Mouse (Mus musculus) urinary bladder, postnatal 10 days (tissue): ENCODE data around the gene Sept11.

Experiments used
- DNase-seq: peaks from one replicate; pipeline ENCODE4 v3.0.0; 2022; ENCODE audit warnings: low spot score

The Sept11 gene

DNA sequence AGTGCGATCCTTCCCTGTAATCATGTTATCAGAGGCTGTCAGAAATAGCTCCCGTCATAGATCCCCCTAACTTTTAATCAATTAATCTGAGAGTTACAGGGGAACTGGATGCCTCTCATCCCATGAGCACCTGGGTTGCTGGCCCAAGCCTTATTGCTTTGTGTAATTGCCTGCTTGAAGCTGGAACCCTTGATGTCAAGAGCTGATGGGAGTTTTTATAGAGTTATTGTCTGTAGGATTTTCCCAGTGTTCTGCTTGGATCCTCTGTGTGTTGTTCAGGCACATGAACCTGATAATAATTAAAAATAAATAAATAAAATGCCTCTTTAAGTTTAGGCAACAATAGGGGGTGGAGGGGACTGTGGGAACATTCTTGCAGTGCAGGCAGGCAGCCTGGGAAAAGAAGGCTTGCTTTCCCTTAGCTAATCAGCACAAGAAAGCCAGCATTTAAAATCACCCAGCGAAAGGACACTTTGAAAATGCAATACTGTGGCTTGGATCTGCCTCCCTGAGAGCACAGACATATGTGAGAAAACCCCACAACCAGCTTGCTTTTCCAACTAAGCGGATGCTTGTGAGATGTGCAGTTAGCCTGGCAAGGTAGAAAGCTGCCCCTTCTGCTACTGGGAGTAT lies 33.8 kb downstream of the Sept11 start:
- DNase-seq, result no peak

DNA sequence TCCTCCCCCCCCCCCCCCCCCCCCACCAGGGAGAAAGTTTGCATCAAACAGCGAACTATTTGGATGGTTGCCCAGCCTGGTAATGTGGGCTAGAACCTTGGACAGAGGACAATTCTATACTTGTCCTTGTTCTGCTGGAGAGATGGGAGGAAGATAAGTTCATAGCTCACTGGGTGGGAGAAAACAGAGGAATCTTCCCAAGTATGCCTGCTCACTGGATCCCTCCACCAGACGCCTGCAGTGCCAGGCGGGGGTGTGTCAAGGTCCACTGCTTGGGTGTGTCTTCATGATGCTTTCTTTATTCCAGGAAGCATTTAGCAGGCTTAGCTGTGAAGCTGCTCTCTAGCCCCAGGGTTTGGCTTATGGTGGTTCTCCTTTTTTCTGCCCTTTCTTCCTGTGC lies 34.5 kb downstream of the Sept11 start:
- DNase-seq, result no peak

DNA sequence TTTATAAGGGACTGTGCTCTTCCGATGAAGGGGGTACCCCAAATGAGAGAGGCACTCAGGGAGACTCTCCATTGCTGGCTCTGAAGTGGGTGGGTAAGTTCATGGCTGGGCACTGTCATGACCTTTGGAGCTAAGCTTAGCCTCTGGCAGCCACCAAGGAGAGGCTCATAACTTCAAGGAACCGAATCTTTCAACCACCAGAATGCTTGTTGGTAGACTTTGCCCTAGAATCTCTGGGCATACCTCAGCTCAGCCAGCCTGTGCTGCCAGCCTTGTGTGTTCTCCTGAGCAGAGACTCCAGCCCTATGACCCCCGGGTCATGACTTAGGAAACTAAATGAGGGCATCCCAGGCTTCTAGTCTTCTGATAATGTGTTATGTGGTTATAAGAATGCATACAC lies 35.5 kb downstream of the Sept11 start:
- no peak for DNase-seq

DNA sequence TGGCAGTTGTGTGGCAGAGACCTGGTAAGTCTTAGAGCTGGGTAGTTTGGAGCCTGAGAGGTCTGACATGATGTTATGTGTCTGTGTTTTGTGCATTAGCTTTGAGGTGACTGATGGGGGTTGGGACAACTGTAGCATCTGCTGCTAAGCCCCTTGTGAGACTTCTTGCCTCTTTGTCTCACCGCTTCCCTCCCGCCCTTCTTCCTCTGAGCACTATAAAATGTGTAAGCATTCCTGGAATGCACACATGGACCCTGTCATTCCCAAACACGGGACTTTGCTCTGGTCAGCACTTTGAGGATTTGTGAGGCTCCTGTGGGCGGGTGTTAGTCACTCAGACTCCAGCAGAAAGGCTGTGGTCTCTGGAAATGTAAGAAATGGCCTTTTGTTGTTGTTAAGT lies 36.7 kb downstream of the Sept11 start:
- no peak for DNase-seq

DNA sequence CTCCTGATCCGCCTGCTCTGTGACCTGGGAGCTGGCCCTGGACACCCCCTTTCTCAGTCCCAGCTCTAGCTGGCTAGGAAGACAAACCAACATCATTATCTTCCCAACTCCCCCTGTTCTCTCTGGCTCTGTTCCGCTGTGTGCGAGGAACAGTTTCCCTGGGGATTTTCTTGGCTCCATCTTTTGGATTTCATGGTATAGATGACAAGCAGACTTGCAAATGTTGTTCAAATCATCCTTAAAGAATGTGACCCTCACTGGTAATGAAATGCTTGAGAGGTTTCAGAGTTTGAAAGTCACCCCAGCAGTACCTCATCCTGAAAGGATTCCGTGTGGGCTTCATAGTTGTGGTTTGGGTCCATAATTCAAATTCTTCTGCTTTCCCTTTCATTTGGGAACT lies 38.2 kb downstream of the Sept11 start:
- DNase-seq, result no peak

DNA sequence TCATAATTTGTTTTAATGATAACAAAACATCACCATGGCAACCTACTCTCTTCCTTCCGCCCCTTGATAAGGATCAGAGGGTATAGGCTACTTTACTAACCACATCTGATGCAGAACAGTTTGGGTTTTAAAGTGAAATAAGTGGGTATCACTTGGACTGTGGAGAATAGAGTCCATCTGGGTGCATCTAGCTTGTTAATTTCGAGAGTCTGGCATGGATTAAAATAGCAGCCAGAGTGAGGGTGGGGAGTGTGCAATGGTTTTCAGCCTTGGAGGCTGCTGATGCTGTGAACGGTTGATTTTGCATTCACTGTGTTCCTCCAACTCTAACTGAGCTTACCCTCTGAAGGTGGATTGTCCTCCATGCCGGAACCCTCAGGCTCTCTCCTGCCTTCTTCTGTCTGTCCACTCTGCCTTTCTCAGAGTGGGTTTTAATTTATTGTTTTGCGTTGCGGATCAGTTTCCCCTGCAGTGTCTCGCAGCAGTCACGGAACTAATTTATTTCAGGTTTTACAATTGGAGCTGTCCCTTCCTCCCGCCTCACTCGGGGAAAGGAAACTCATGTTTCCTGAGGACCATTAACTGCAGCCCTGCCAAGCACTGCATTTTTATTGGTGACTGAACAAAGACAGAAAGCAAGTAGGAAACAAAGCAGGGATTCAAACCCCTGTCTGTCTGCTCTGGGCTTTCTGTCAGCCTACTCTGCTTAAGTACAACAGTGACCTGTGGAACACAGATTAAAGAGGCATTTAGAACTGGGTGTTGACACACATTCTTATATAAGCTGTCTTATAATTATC lies 40.4 kb downstream of the Sept11 start:
- no peak for DNase-seq

DNA sequence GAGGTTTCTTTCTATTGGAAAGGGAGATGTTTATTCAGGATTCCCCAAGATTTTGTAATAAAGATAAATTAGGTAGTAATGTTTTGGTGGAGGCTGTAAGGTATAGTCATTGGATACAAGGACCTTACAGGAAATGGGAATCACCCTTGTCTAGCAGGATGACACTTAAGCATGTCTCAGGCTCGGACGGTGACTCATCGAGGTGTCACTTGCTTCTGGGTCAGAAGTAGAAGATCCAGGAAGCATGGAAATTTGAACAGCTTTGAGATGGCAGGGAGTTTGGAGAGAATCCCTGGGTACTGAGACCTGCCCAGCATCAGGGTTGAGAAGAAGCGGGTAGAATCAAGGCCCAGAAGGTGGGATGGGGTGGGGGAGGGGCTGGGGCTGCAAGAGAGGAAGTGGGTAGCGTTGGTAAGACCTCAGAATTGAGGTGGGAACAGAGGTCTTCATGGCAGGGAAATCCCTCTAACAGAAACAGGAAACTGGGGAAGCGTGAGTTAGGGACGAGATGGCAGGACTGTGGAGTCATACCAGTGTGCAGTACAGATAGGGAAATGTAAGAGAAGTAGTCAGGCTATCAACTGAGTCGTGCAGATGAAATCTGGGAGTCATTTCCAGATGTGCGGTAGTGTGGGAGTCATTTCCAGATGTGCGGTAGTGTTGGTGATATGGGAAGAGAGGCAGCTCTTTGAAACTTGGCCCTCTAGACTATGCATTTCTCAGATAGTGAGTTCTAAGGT lies 42.3 kb downstream of the Sept11 start:
- DNase-seq, result no peak

DNA sequence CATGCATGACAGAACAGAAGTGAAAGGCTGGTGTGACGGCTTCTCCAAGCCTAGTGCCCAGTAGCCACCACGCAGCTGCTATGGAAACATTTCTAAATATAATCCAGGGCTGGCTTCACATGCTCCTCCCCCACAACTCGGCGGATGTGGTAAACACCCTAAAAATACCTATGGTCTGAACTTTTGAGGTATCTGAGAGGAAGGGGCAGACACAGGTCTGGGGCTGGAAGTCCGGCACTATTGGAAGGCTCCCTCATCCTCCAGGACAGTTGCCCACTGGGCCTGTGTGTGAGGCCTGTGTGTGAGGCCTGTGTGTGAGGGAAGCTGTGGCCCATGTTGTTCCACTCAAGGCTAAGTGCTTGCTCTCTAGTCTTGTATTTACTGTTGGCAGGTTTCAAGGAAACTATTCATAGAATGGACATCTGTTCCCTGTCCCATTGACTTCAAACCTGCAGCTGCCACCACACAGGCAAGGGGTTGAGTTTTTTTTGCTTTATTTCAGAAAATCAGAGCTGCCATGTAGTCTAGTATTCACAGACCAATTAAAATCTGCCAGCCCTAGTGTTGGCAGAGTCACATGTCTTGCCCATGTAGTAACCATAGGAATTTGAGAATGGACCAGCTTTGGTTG lies 43.8 kb downstream of the Sept11 start:
- no peak for DNase-seq

DNA sequence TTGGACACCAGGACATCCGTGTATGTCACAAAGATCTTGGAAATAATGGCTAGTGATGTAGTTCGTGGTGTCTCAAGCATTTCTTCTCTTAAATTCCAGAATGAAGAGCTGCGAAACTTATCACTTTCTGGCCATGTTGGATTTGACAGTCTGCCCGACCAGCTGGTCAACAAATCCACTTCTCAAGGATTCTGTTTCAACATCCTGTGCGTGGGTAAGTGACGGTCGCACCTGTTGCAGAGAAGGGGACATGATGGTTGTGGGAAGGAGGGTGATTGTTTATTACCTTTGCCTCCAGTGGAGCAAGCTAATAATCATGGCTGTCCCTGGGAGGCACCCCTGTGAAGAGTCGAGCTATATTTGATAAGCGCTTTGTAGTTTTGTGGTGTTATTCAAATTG lies 46.1 kb downstream of the Sept11 start:
- no peak for DNase-seq

DNA sequence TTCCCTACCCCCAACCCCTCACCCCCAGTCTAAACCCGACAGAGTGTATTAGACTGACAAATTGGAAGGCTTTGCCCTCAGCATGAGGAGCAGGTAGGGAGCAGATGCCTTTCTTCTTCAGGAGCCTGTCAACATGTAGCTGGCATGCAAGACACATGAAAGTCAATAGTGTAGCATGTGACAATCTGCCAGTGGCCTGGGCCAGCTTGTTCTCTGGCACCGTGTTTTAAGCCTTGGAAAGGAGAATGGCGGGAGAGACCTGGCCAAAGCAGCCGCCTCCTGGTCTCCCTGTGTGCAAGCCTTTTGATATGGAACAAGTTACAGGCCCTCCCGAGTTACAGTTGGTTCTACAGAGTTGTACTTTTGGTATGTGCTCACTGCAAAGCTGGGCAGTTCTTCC lies 47.5 kb downstream of the Sept11 start:
- DNase-seq, result no peak

DNA sequence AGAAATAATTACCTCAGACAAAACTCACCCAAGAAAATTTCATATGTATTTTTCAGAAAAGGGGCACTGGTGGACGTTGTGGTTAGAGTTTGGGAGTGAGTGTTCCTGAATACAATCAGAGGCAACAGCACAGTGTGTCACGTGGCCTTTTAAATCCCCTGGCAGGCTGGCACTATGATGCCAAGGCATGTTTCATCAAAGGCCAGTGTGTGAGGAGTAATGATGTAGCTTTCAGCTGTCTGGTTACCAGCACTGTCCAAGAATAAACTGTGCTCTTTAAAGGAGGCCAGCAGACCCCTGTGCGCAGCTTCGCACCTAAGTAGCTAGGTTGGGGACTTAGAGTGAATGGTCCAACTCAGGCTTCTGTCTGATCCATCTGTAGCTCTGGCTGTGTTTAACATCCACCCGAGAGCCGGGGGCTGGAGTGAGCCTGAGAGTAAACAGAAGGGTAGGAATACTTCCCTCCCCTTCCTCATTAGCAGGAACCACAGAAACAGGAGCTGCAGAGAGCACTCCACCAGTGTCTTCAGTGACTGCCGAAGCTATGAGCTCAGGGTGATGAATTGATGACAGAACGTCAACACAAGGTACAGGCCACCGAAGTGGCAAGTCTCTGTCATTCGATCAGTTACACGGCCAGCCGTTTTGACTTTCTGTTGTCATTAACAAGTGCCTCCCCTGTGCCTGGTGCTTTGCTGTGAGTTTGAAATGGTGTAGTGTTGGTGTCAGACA lies 50.3 kb downstream of the Sept11 start:
- no peak for DNase-seq

DNA sequence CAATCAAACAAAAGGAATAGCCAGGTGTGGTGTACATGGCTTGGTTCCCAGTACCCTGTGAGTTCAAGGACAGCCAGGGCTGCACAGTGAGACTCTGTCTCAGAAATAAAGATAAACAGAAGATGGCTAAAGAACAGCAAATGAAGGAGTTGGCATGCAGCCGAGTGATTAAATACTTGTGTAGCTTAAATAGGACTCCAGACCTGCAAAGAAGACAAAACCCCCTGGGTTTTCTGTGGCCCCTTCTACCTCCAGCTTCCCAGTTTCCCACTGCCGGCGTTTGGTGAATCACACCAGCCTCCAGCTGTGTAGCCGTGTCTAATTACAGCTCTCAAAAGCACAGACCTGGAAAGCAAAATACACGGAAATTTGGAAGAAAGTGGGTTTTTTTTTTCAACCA lies 51.6 kb downstream of the Sept11 start:
- no peak for DNase-seq

DNA sequence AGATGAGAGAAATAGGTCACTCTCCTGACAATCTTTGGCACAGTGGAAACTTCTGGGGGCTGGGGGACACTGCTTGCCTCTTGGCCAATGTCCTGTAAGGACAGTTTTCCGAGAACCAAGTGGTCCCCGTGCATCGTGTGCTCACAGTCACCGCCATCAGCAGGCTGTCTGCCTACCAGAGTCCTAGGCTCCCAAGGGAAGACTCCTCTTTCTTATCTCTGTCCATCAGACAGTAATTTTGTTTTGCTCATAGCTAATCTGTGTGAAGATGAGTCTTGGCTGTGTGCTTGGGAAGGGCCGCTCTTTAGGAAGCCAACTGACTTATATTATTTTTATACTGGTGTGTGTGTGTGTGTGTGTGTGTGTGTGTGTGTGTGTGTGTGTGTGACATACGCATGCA lies 52.3 kb downstream of the Sept11 start:
- DNase-seq, result no peak

DNA sequence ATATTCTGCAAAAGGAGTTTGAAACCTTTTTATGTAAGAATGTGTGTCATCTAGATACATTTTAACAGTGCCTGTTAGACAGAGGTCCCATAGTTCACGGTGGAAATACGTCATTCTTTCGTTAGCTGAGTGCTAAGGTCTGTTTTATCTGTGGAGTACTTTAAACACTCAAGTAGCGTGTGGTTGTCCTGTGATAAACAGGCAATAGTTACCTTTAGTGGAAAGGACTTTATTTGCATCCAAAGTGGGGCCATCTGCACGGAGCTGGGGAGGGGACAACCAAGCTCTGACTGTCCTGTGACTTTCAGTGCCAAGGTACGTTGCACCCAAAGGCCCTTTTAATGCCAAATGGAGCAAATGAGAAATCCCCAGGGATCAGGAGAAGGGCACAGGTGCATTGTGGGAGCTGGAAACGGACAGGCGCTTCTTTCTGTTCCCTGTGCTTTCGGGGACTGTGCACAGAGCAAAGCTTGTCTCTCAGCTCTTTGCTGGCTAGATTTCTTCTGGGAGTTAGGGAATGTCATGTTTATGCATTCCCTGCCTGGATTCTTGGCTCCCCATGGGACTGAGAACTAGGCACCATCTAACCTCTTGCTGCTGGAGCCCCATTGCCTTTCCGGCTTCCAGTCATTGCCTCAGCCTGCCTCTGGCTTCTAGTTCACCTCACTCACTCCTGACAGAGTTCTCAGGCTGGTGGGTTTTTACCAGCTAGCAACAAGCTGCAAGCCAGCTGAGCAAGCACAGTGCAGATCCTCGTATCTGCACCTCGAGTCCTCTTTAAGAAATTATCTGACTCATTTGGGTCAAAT lies 56.9 kb downstream of the Sept11 start:
- DNase-seq, result no peak

DNA sequence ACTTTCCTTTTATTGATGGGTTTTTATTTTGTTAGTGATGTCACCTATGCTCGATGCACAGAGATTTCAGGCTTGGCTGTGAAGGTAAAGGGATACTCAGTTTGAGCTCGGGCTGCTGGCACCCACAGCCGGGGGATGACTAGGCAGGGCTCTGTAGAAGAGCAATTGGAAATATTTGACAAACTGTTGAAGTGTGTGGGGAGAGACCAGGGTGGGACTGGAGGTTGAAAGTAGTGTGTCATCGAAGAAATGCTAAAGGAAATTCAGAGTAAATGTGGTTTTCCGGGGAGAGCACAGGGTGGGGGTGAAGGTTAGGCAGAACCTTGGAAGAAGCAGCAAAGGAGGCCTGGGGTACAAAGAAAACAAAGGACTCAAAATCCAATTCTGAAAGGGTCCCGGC lies 58.7 kb downstream of the Sept11 start:
- DNase-seq, result no peak

DNA sequence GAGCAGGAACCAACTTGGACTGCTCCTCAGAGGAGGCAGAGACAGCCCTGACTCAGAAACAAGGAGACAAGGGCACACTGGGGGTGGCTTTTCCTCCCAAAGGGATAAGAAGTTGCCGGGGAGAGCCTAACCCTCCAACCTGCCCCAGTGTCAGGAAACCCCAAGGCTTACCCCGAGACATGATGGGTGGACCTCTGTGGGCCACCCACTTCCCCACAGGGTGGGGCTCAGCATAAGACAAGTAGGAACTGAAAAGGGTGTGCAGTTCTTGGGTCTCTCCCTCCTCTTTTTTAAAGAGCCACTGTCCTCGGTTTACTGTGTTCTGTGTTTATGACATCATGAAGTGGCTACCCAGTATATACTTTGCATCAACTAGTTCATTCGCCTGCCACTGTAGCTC lies 59.2 kb downstream of the Sept11 start:
- DNase-seq, result no peak

DNA sequence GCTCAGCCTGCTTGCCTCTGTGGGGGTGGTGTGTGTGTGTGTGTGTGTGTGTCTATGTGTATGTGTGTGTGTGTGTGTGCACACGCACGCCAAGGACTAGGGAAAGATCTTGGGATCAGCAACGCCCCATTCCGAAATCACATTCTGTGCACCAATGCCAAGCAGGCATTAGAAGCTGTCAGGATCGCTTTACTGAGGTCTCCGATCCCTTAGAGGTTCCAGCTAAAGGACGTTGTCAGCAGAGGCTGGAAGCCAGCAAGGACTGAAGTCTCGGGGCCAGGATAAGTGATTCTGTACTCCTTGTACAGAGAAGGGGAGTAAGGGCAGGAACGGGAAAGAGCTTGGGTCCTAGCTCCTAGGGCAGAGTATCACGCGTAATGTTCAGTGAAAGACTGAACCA lies 61.2 kb downstream of the Sept11 start:
- DNase-seq, result no peak

DNA sequence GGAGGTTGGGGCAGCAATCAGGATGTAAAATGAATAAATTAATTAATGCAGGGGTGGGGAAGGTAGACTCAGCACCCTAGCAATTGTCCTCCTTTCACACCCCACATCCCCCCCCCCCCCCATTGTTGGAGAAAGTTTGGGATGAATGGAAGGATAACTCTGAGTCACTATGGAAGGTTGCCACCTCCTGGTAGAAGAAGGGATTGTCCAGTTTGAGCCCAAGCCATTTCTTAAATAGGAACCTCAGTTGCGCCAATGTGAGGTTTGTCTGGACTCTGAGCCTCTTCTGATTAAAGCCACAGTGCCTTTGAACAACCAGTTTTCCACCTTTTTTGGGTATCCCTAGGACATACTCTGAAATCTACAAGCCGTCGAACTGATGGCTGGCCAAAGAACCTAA lies 70.3 kb downstream of the Sept11 start:
- no peak for DNase-seq

DNA sequence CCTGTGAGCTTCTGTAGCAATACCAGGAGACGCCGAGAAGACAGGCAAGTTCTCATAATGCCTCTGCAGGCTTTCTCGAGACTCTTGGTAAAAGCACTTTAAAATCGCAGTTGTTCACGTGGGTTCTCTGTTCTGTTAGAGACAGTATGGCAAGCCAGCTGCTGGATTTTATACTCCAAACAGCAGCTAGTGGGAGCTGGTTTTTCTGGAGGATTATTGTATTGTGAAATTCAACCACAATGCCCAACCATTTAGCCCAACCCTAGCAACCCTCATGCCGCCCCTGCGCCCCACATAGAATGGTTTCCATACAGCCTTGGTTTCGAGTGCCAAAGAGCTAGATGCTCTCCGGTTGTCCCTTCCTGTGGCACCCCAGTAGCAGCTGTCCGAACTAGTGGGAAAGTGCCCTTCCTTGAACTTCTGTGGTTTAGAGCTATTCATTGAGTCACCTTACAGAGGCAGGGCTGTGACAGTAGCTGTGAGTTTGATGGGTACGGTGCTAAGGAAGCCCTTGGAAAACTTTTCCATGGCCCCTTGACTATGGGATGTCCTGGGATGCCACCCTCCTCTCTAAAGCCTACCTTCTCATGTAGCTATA lies 74.8 kb downstream of the Sept11 start:
- DNase-seq, result no peak

DNA sequence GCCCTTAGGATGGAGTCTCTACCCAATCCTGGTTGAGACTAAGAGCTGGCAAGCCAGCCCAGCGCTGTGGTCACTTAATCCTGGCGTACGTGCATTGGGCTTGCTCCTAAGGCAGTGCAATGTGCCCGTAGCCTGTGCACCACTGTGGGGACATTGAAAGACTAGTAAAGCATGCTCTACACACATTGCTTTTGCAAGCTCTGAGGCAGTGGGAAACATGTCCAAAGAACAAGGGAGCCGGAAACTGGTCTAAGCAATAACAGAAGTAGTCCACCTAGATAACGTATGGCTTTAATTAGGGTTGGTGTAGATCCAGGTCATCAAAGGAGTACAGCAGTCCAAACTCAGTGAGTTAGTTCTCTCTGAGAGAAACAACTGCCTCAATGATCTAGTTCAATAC lies 75.4 kb downstream of the Sept11 start:
- no peak for DNase-seq

DNA sequence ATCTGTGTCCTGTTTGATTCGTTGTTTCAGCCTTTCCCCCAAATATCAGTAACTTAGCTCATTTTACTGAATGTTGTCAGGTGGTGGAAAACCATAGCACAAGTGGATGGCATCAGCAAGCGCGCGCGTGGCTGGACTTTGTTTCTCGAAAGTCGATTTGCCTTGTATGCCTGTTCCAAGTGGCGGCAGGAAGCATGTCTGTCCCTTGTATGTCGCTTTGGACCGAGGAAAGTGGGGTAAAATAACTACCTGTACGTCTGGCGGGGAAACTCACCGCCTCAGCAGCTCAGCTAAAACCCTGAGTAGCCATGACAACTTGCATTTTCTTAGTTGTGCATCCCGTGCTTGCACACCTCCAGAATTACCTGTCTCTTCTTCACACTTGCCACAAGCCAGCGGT lies 78.2 kb downstream of the Sept11 start:
- DNase-seq, result no peak
